Mouse (Mus musculus) bone marrow macrophage, adult 2 months (primary cell): ENCODE measurements at regions not wholly inside any gene's neighbourhood (a gene's known extent, or its start where the extent isn't known, plus 50 kb on each side); places are given as distances from the start of the nearest gene placed in this dataset.

Experiments
- CTCF ChIP-seq: IDR thresholded peaks from 2 replicates; pipeline ENCODE4 v1.5.1; 2012; ENCODE audit warnings: low read depth, mild to moderate bottlenecking, low read length, moderate library complexity
- POLR2A ChIP-seq: IDR thresholded peaks from 2 replicates; pipeline ENCODE4 v1.6.1; 2012; ENCODE audit warnings: mild to moderate bottlenecking, low read depth, low read length, borderline replicate concordance

DNA sequence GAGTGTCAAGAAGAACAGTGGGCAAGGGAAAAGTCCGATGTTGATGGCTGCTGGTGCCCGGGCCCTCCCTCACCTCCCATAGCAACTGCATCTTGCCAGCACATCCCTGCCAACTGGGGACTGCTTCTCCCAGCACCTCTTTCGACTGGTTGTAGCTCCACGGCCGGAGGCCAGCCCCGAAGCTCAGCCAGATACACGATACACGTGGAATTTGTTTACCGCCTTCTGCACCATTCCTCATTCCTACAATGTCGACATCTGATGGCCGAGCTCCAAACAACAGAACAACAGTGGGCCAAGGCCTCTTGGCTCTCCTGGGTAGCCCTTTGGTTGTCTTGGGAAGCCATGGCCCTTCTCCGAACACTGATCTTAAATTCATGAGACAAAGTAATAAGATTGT, 965.1 kb downstream of the 4930447A16Rik start:
- TF ChIP-seq CTCF (no peak), POLR2A (no peak)
